Mouse (Mus musculus) MEL (cell line): ENCODE results near the gene Gm20388. TPM values are rescaled to one million over a fixed set of nuclear protein-coding genes. Genes with fewer than 3 reads are reported as not detected.

Source experiments
- DNase-seq: peaks from one replicate; pipeline ENCODE4 v3.0.0; 2011; ENCODE audit warnings: low read depth, low spot score
- H3K27ac ChIP-seq: 2 replicates; pipeline ENCODE4 v1.5.1; 2012; ENCODE audit warnings: low read depth, mild to moderate bottlenecking, control low read depth, low read length, moderate library complexity; ENCODE audit not compliant: control insufficient read depth
- H3K27me3 ChIP-seq, 2 experiments: fragments of 150-350 bp in 1 of 2; sonication (generic) in 1 of 2; 2 replicates each; pipeline ENCODE4 v1.6.1; 2012; ENCODE audit warnings: low read length in 2 of 2, mild to moderate bottlenecking in 2 of 2, improper control_type of control experiment in 1 of 2, moderate library complexity in 1 of 2; ENCODE audit not compliant: insufficient read depth in 2 of 2, control insufficient read depth in 1 of 2
- H3K36me3 ChIP-seq, 2 experiments: 2 replicates each; pipeline ENCODE4 v1.6.1; 2012 to 2014; ENCODE audit warnings: low read length in 2 of 2, improper control_type of control experiment in 1 of 2, inconsistent platforms in 1 of 2, mild to moderate bottlenecking in 1 of 2; ENCODE audit not compliant: insufficient read depth in 2 of 2, control insufficient read depth in 1 of 2
- H3K4me1 ChIP-seq, 2 experiments: fragments of 150-350 bp in 1 of 2; sonication (generic) in 1 of 2; 2 replicates each; pipeline ENCODE4 v1.6.1; 2012; ENCODE audit warnings: low read length in 2 of 2, improper control_type of control experiment in 1 of 2, mild to moderate bottlenecking in 1 of 2; ENCODE audit not compliant: insufficient read depth in 2 of 2, control insufficient read depth in 1 of 2
- H3K4me3 ChIP-seq, 2 experiments: fragments of 150-350 bp in 1 of 2; sonication (generic) in 1 of 2; 2 replicates each; pipeline ENCODE4 v1.5.1; 2012; ENCODE audit warnings: low read depth in 2 of 2, low read length in 2 of 2, mild to moderate bottlenecking in 2 of 2, moderate library complexity in 2 of 2, control low read depth in 1 of 2, improper control_type of control experiment in 1 of 2; ENCODE audit not compliant: control insufficient read depth in 1 of 2, insufficient read depth in 1 of 2
- H3K79me2 ChIP-seq: 2 replicates; pipeline ENCODE4 v1.6.1; 2012; ENCODE audit warnings: mild to moderate bottlenecking, low read length, moderate library complexity; ENCODE audit not compliant: control insufficient read depth, poor library complexity, insufficient read depth
- H3K9ac ChIP-seq: 2 replicates; pipeline ENCODE4 v1.6.1; 2012; ENCODE audit warnings: low read depth, mild to moderate bottlenecking, control low read depth, low read length, moderate library complexity; ENCODE audit not compliant: control insufficient read depth, poor library complexity, severe bottlenecking
- H3K9me3 ChIP-seq: fragments of 150-350 bp; sonication (generic); replicated peaks from 2 replicates; pipeline ENCODE4 v1.6.1; 2012; ENCODE audit warnings: mild to moderate bottlenecking, low read length, improper control_type of control experiment, moderate library complexity; ENCODE audit not compliant: insufficient read depth
- CHD1 ChIP-seq: IDR thresholded peaks from 2 replicates; pipeline ENCODE4 v1.6.1; 2012; ENCODE audit warnings: low read depth, mild to moderate bottlenecking, inconsistent platforms, low read length, improper control_type of control experiment
- CHD2 ChIP-seq: IDR thresholded peaks from 2 replicates; pipeline ENCODE4 v1.6.1; 2011; ENCODE audit warnings: low read length, improper control_type of control experiment
- EP300 ChIP-seq, 2 experiments: IDR thresholded peaks; 2 replicates each; pipeline ENCODE4 v1.6.1; 2011; ENCODE audit warnings: improper control_type of control experiment in 2 of 2, low read length in 2 of 2, low read depth in 1 of 2, mild to moderate bottlenecking in 1 of 2
- MAFK ChIP-seq: IDR thresholded peaks from 2 replicates; pipeline ENCODE4 v1.6.1; 2011; ENCODE audit warnings: low read depth, mild to moderate bottlenecking, low read length, improper control_type of control experiment, borderline replicate concordance
- MEF2A ChIP-seq: IDR thresholded peaks from 2 replicates; pipeline ENCODE4 v1.6.1; 2014; ENCODE audit warnings: low read depth, mild to moderate bottlenecking, inconsistent platforms, low read length, improper control_type of control experiment; ENCODE audit not compliant: poor library complexity, insufficient replicate concordance, severe bottlenecking; ENCODE audit errors: extremely low read depth
- MYB ChIP-seq: IDR thresholded peaks from 2 replicates; pipeline ENCODE4 v1.6.1; 2011; ENCODE audit warnings: mild to moderate bottlenecking, low read depth, low read length, improper control_type of control experiment
- NELFE ChIP-seq: IDR thresholded peaks from 2 replicates; pipeline ENCODE4 v1.6.1; 2011; ENCODE audit warnings: low read depth, low read length, improper control_type of control experiment
- POLR2A ChIP-seq, 2 experiments: IDR thresholded peaks; 2 replicates each; pipeline ENCODE4 v1.6.1; 2011 to 2012; ENCODE audit warnings: low read length in 2 of 2, mild to moderate bottlenecking in 2 of 2, control low read depth in 1 of 2, improper control_type of control experiment in 1 of 2, low read depth in 1 of 2, moderate library complexity in 1 of 2; ENCODE audit not compliant: control insufficient read depth in 1 of 2, insufficient read depth in 1 of 2, poor library complexity in 1 of 2
- POLR2AphosphoS2 ChIP-seq: IDR thresholded peaks from 2 replicates; pipeline ENCODE4 v1.6.1; 2011; ENCODE audit warnings: low read length, improper control_type of control experiment
- POLR2AphosphoS5 ChIP-seq: IDR thresholded peaks from 2 replicates; pipeline ENCODE4 v1.6.1; 2012; ENCODE audit warnings: low read depth, borderline replicate concordance, mild to moderate bottlenecking, inconsistent platforms, low read length, moderate library complexity, mixed read lengths
- RCOR1 ChIP-seq: IDR thresholded peaks from 2 replicates; pipeline ENCODE4 v1.6.1; 2012; ENCODE audit warnings: low read depth, mild to moderate bottlenecking, inconsistent platforms, low read length, improper control_type of control experiment
- SMC3 ChIP-seq: IDR thresholded peaks from 2 replicates; pipeline ENCODE4 v1.6.1; 2011; ENCODE audit warnings: low read depth, low read length, improper control_type of control experiment
- TCF12 ChIP-seq: IDR thresholded peaks from 2 replicates; pipeline ENCODE4 v1.6.1; 2014; ENCODE audit warnings: low read depth, mild to moderate bottlenecking, inconsistent platforms, low read length, improper control_type of control experiment, moderate library complexity
- USF1 ChIP-seq: IDR thresholded peaks from 2 replicates; pipeline ENCODE4 v1.6.1; 2014; ENCODE audit warnings: low read depth, mild to moderate bottlenecking, inconsistent platforms, low read length, improper control_type of control experiment, moderate library complexity
- polyA plus RNA-seq, 2 experiments: library from polyadenylated mRNA; stranded (reverse) in 1 of 2; unstranded in 1 of 2; fragments of >175 nt in 1 of 2; fragments of >200 nt in 1 of 2; gene quantifications; 2 replicates each; pipeline versions ENCODE4 v1.2.1 to v1.2.4; 2012; ENCODE audit warnings: low replicate concordance in 2 of 2, low read depth in 1 of 2; ENCODE audit not compliant: insufficient read length in 2 of 2, insufficient read depth in 1 of 2, missing spikeins in 1 of 2
- total RNA-seq: library from RNA; depleted of rRNA; stranded (reverse); fragments of 300-350 nt; gene quantifications from 2 replicates; pipeline ENCODE4 v1.2.3, GENCODE M21; 2012

The Gm20388 gene
- total and polyA plus RNA-seq, 3 experiments, result 11.1 to 17.8 TPM; not detected in 1

DNA sequence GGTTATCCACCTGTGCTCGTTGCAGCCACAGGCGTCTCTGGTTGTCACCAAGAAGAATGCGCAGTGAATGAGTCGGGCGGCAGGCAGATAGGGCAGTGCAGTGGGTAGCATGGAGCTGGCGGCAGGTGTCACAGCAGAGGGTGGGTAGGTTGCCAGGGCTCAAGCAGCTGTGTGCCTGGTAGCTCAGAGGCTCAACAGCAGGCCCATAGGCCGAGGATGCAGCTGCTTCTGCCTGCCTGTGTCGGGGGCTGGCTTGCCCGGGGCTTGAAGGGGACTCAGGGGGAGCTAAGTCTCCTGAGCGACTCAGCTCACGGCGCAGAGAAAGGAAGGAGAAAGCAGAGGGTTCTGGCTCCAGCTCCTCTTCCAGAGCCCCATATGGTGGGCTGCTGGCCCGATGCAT is 3322.7 kb downstream of the Gm20388 start:
- H3K9ac ChIP-seq, result no peak overlapping the region
- no peak for TF ChIP-seq CHD1
- no peak for TF ChIP-seq TCF12
- no peak for TF ChIP-seq CHD2
- 0 out of 2 replicates have a peak, but pooled peaks have one; percentile 13 for TF ChIP-seq POLR2AphosphoS2
- TF ChIP-seq MYB, result no peak
- TF ChIP-seq USF1, result no peak
- no peak for TF ChIP-seq SMC3
- no peak for TF ChIP-seq NELFE
- TF ChIP-seq MAFK, result no peak
- no peak for DNase-seq
- H3K36me3 ChIP-seq, result no peaks in the 10 kb centered on the region; a peak in 1 of 4 replicates
- H3K9me3 ChIP-seq, result no peaks in the 10 kb centered on the region
- no peaks in the 10 kb centered on the region; the same call in 1 of the 2 replicates for H3K79me2 ChIP-seq
- H3K4me1 ChIP-seq, result peaks cover 0 to 9% of the 10 kb centered on the region in 2 experiments; a peak in 1 of 4 replicates
- no peak overlapping the region for H3K27ac ChIP-seq
- H3K4me3 ChIP-seq, result no peak overlapping the region
- H3K27me3 ChIP-seq, result no peaks in the 10 kb centered on the region; a peak in 1 of 4 replicates

DNA sequence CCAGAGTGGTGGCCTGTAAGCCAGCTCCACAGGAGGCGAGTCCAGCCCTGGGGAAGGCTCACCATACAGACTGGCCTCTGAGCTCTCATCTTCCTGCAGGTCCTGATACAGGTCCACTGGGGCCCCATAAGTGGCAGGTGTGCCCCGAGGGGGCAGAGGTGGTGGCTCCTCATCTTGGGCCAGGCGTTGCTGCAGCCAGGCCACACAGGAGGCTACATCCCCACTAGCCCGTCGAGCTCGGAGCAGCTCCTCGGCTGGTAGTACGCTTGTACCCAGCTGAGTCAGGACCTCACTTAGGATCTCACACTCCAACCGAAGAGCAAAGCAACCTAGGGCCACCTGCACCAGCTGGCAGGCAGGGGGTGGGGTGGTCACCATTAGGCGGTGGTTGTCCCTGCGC is 3323.1 kb downstream of the Gm20388 start:
- Histone ChIP-seq H3K4me3 (no peak overlapping the region), H3K79me2 (no peaks in the 10 kb centered on the region; the same call in 1 of the 2 replicates), H3K27ac (no peak overlapping the region), H3K27me3 (no peaks in the 10 kb centered on the region; a peak in 1 of 4 replicates), H3K9me3 (no peaks in the 10 kb centered on the region), H3K4me1 (peaks cover 0 to 9% of the 10 kb centered on the region in 2 experiments; a peak in 1 of 4 replicates), H3K36me3 (no peaks in the 10 kb centered on the region; a peak in 1 of 4 replicates), H3K9ac (no peak overlapping the region)
- no peak for DNase-seq
- TF ChIP-seq EP300 (IDR thresholded peaks at IDR 0.05; ENCODE audit: low read depth in 1 of 2, low read length in 2 of 2) (no peak), POLR2A (IDR thresholded peaks at IDR 0.05; ENCODE audit: control insufficient read depth in 1 of 2, insufficient read depth in 1 of 2, low read depth in 1 of 2, low read length in 2 of 2, poor library complexity in 1 of 2) (no peak), POLR2AphosphoS5 (no peak), MEF2A (no peak), NELFE (no peak), RCOR1 (no peak), POLR2AphosphoS2 (no peak), USF1 (no peak)
